Mouse (Mus musculus): ENCODE results near the gene Ino80e. TPM values are rescaled to one million over a fixed set of nuclear protein-coding genes. Genes with fewer than 3 reads are reported as not detected.
A peak's percentile ranks its signal among the peaks of the same experiment; 100 is the strongest.

The Ino80e gene
- polyA plus RNA-seq, 1 experiment from 2014 or later, result 55.2 TPM

DNA sequence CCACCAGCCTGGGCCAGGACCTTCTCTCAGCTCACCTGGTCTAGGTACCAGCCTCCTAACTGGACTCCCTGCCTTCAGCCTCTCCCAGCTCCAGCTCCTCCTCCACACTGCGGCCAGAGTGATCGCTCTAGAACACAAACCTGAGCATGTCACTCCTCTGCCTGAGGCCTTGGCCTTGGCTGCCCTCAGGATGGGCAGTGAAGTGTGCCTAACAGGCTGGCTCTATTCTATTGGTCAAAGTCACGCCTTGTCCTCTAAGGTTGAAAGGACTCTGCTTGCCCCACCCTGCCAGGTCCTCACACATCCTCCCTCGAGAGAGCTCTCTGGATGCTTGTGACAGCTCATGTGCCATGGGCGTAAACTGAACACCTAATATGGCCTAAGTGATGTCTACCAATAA lies 8.7 kb downstream of the Ino80e start:
- Histone ChIP-seq H3K9ac (no peak overlapping the region), H3K27me3 (peaks cover 28% of the 10 kb centered on the region), H3K4me2 (no peak overlapping the region), H3K9me3 (replicated peaks) (no peaks in the 10 kb centered on the region), H3K36me3 (peaks cover 70% of the 10 kb centered on the region), H3K27ac (no peak overlapping the region), H3K4me3 (replicated peaks) (no peak overlapping the region), H3K4me1 (replicated peaks) (peaks cover 4% of the 10 kb centered on the region; the same call in 1 of the 2 replicates)
- no peak for ATAC-seq (ENCODE audit: low read depth)
- no peak for DNase-seq
- 76% methylated on average over 5 of the region's 5 CpGs for WGBS (ENCODE audit: insufficient replicate concordance)

DNA sequence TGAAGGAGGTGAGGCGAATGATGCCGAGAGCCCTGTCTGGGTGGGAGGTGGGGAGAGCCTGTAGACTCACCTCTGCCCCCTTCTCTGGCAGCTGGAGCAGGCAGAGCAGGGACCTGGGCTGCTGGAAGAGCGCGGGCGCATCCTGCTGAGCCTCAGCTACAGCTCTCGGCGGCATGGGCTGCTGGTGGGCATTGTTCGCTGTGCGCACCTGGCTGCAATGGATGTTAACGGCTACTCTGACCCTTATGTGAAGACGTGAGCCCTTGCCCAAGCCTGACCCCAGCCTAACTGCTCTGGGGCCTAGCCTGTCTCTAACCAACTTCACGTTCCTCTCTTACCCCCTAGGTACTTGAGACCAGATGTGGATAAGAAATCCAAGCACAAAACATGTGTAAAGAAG lies 11.0 kb downstream of the Ino80e start:
- peaks cover 15% of the 10 kb centered on the region for H3K4me1 ChIP-seq (replicated peaks)
- WGBS (ENCODE audit: insufficient replicate concordance), result 58% methylated on average over 12 of the region's 12 CpGs
- peaks cover 47% of the 10 kb centered on the region for H3K36me3 ChIP-seq
- DNase-seq (no peak), ATAC-seq (ENCODE audit: low read depth) (no peak)
- no peak overlapping the region for H3K4me2 ChIP-seq
- peaks cover 50% of the 10 kb centered on the region for H3K27me3 ChIP-seq
- H3K4me3 ChIP-seq (replicated peaks), result no peak overlapping the region
- H3K9me3 ChIP-seq (replicated peaks), result no peaks in the 10 kb centered on the region
- H3K27ac ChIP-seq, result no peak overlapping the region
- H3K9ac ChIP-seq, result no peak overlapping the region

DNA sequence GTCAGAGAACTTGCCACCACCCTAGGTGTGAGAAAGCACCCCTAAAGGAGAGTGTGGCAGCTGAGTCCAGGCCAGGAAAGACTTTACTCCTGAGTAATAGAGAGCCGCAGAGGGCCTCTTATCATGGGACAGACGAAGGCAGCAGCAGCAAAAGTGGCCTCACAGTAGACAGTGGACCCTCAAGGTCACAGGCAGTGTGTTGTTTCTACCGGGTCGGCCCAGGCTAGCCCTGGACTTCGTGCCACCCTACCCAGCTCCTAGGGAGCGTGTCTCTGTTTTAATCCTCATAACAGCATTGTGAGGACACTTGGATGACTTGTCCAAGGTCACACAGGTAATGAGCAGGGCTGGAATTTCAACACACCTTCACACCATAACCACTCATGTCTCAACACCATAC lies 12.0 kb downstream of the Ino80e start:
- peaks cover 15% of the 10 kb centered on the region for H3K4me1 ChIP-seq (replicated peaks)
- H3K9me3 ChIP-seq (replicated peaks), result no peaks in the 10 kb centered on the region
- H3K4me2 ChIP-seq, result no peak overlapping the region
- ATAC-seq (ENCODE audit: low read depth), result no peak
- H3K36me3 ChIP-seq, result peaks cover 37% of the 10 kb centered on the region
- H3K9ac ChIP-seq, result no peak overlapping the region
- no peak for DNase-seq
- 61% methylated on average over 6 of the region's 6 CpGs for WGBS (ENCODE audit: insufficient replicate concordance)
- peaks cover 59% of the 10 kb centered on the region for H3K27me3 ChIP-seq
- no peak overlapping the region for H3K4me3 ChIP-seq (replicated peaks)
- H3K27ac ChIP-seq, result no peak overlapping the region

- H3K4me2 ChIP-seq, result no peak overlapping the region
- H3K4me3 ChIP-seq (replicated peaks), result no peak overlapping the region
These were observed 13.4 kb downstream of the Ino80e start for GRCm38 (mm10) chr7:126848794-126849193.

GRCm38 (mm10) chr7:126847421-126848398 lies 14.5 kb downstream of the Ino80e start:
- H3K9ac ChIP-seq, result peak overlapping the region; percentile 43; the same call in 1 of the 2 replicates
- no peak overlapping the region for H3K27ac ChIP-seq
- 1% methylated on average over 71 of the region's 74 CpGs for WGBS (ENCODE audit: insufficient replicate concordance)
- H3K27me3 ChIP-seq, result peaks cover 70% of the 10 kb centered on the region
- H3K9me3 ChIP-seq (replicated peaks), result no peaks in the 10 kb centered on the region
- H3K36me3 ChIP-seq, result peaks cover 12% of the 10 kb centered on the region
- DNase-seq (no peak), ATAC-seq (ENCODE audit: low read depth) (no peak)
- peak overlapping the region; percentile 53 for H3K4me3 ChIP-seq (replicated peaks)
- peak overlapping the region; percentile 67 for H3K4me2 ChIP-seq
- H3K4me1 ChIP-seq (replicated peaks), result peaks cover 15% of the 10 kb centered on the region

More at GRCm38 (mm10) chr7:126848794-126849193, 13.4 kb downstream of the Ino80e start:
- H3K9me3 ChIP-seq (replicated peaks), result no peaks in the 10 kb centered on the region
- H3K9ac ChIP-seq, result no peak overlapping the region
- no peak overlapping the region for H3K27ac ChIP-seq
- H3K27me3 ChIP-seq, result peaks cover 66% of the 10 kb centered on the region
- H3K4me1 ChIP-seq (replicated peaks), result peaks cover 15% of the 10 kb centered on the region
- ATAC-seq (ENCODE audit: low read depth), result no peak
- WGBS (ENCODE audit: insufficient replicate concordance), result 23% methylated on average over 10 of the region's 10 CpGs
- DNase-seq, result no peak
- H3K36me3 ChIP-seq, result peaks cover 23% of the 10 kb centered on the region

DNA sequence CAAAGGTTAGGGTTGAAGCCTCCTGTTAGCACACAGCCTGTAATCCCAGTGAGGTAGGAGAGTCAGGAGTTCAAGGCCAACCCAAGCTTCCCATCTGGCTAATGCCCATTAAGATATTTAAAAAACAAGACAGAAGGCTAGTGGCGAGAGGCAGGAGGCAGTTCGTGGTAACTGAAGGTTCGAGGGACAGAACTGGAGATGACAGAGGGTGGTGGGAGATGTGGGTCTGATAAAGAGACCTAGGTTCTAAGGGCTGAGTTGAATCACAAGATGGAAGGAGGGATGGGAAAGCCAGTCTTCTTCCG lies 15.1 kb downstream of the Ino80e start, which contains the start of gene Doc2a:
Gene Doc2a (plus strand): TSS at position 301 of the 305 bp plus-strand sequence.
- no peak within 1 kb of the TSS for H3K27ac ChIP-seq
- peaks cover 6% of the 10 kb centered on the region for H3K36me3 ChIP-seq
- peaks cover 15% of the 10 kb centered on the region for H3K4me1 ChIP-seq (replicated peaks)
- DNase-seq (no peak), ATAC-seq (ENCODE audit: low read depth) (no peak)
- H3K4me2 ChIP-seq, result peak within 1 kb of the TSS; percentile 67
- peak within 1 kb of the TSS; percentile 53 for H3K4me3 ChIP-seq (replicated peaks)
- no peaks in the 10 kb centered on the region for H3K9me3 ChIP-seq (replicated peaks)
- WGBS (ENCODE audit: insufficient replicate concordance), result 32% methylated on average over 4 of the region's 4 CpGs
- H3K27me3 ChIP-seq, result peaks cover 74% of the 10 kb centered on the region
- H3K9ac ChIP-seq, result peak within 1 kb of the TSS; percentile 43; the same call in 1 of the 2 replicates

- no peak overlapping the region for H3K9ac ChIP-seq
- no peak overlapping the region for H3K27ac ChIP-seq
- DNase-seq (no peak), ATAC-seq (ENCODE audit: low read depth) (no peak)
- peaks cover 15% of the 10 kb centered on the region for H3K4me1 ChIP-seq (replicated peaks)
- H3K9me3 ChIP-seq (replicated peaks), result no peaks in the 10 kb centered on the region
- H3K4me2 ChIP-seq, result no peak overlapping the region
- peaks cover 67% of the 10 kb centered on the region for H3K27me3 ChIP-seq
- H3K36me3 ChIP-seq, result no peaks in the 10 kb centered on the region
- WGBS (ENCODE audit: insufficient replicate concordance), result 78% methylated on average over 2 of the region's 2 CpGs
- no peak overlapping the region for H3K4me3 ChIP-seq (replicated peaks)
These were observed 16.7 kb downstream of the Ino80e start for GRCm38 (mm10) chr7:126845516-126845915.

DNA sequence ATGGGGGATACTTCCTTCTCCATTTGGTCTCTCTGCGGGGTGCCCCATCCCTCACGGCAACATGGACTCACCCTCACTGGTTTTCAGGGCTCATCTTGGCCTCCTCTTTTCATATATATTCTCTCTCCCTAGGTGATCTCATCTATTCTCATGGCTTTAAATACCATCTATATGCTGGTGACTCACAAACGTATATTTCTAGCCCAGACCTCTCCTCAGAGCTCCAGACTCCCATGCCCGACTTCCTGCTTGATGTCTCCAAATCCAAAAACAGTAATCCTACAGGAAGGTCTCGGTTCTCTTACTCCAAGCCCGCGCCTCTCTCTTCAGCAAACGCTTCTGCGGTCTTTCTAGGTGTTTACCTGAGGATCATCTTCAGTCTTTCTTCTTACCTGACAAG lies 18.9 kb downstream of the Ino80e start:
- H3K4me3 ChIP-seq (replicated peaks), result no peak overlapping the region
- H3K4me2 ChIP-seq, result no peak overlapping the region
- H3K27ac ChIP-seq, result no peak overlapping the region
- ATAC-seq (ENCODE audit: low read depth) (no peak), DNase-seq (no peak)
- H3K9ac ChIP-seq, result no peak overlapping the region
- 64% methylated on average over 9 of the region's 9 CpGs for WGBS (ENCODE audit: insufficient replicate concordance)
- H3K4me1 ChIP-seq (replicated peaks), result peaks cover 9% of the 10 kb centered on the region
- no peaks in the 10 kb centered on the region for H3K36me3 ChIP-seq
- no peaks in the 10 kb centered on the region for H3K9me3 ChIP-seq (replicated peaks)
- H3K27me3 ChIP-seq, result peaks cover 45% of the 10 kb centered on the region

- Histone ChIP-seq H3K9ac (no peak overlapping the region), H3K36me3 (no peaks in the 10 kb centered on the region), H3K27me3 (peaks cover 28% of the 10 kb centered on the region), H3K9me3 (replicated peaks) (no peaks in the 10 kb centered on the region), H3K27ac (no peak overlapping the region), H3K4me2 (no peak overlapping the region), H3K4me1 (replicated peaks) (peaks cover 4% of the 10 kb centered on the region; the same call in 1 of the 2 replicates), H3K4me3 (replicated peaks) (no peak overlapping the region)
- no peak for DNase-seq
- 59% methylated on average over 1 of the region's 1 CpGs for WGBS (ENCODE audit: insufficient replicate concordance)
- ATAC-seq (ENCODE audit: low read depth), result no peak
These were observed 28.9 kb downstream of the Ino80e start for GRCm38 (mm10) chr7:126833294-126833693.

DNA sequence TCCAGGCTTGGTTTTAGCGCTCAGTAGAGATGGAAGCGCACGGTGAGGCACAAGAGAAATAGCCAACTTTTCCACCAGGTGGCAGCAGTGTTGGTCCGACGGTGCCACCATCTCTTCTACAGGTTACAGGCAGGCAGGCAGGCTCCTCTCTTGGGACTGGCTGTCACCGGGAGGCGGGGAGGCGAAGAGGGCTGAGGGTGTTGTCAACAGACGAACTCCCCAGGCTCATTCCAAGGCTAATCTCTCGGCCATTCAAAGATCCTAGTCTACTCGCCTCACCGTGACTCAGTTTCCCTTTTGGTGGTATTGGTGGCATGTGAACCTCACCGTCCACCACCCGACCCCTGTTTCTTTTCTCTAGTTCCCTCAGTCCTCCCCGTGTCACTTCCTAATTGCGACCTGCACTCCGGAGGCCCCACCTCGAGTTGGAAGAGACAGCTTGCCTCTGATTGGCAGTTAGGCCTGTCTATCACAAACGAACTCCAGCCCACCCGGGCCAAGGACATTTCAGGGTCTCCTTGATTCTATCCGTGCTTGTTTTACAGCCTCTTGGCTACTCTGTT lies 30.1 kb downstream of the Ino80e start:
- H3K4me1 ChIP-seq (replicated peaks), result peaks cover 4% of the 10 kb centered on the region; the same call in 1 of the 2 replicates
- peaks cover 37% of the 10 kb centered on the region for H3K27me3 ChIP-seq
- ATAC-seq (ENCODE audit: low read depth) (peak; percentile 80), DNase-seq (peak; percentile 65)
- no peaks in the 10 kb centered on the region for H3K9me3 ChIP-seq (replicated peaks)
- H3K27ac ChIP-seq, result no peak overlapping the region
- no peak overlapping the region for H3K9ac ChIP-seq
- peak overlapping the region; percentile 55 for H3K4me2 ChIP-seq
- H3K4me3 ChIP-seq (replicated peaks), result peak overlapping the region; percentile 37
- H3K36me3 ChIP-seq, result no peaks in the 10 kb centered on the region
- WGBS (ENCODE audit: insufficient replicate concordance), result 2% methylated on average over 21 of the region's 21 CpGs

GRCm38 (mm10) chr7:126831539-126831938 lies 30.6 kb downstream of the Ino80e start, which contains the start of gene 4930451I11Rik:
4930451I11Rik (minus strand) TSS chr7:126831639.
- WGBS (ENCODE audit: insufficient replicate concordance), result 53% methylated on average over 5 of the region's 5 CpGs
- peaks cover 4% of the 10 kb centered on the region; the same call in 1 of the 2 replicates for H3K4me1 ChIP-seq (replicated peaks)
- H3K4me3 ChIP-seq (replicated peaks), result peak within 1 kb of the TSS; percentile 37
- H3K27me3 ChIP-seq, result peaks cover 38% of the 10 kb centered on the region
- H3K36me3 ChIP-seq, result no peaks in the 10 kb centered on the region
- ATAC-seq (ENCODE audit: low read depth) (peak; percentile 14; the same call in 1 of the 2 replicates), DNase-seq (no peak)
- H3K4me2 ChIP-seq, result peak within 1 kb of the TSS; percentile 55
- no peak within 1 kb of the TSS for H3K9ac ChIP-seq
- H3K27ac ChIP-seq, result no peak within 1 kb of the TSS
- no peaks in the 10 kb centered on the region for H3K9me3 ChIP-seq (replicated peaks)
